Mouse (Mus musculus) E14TG2a.4 (cell line): ENCODE results near the gene Akr1c19.
A peak's percentile ranks its signal among the peaks of the same experiment; 100 is the strongest.
"Not testable (repeated sequence)": the region's sequence is repeated elsewhere in the genome, so short reads cannot be mapped to it uniquely, and the experiment has no call there.

Experiments
- H3K27me3 ChIP-seq: 2 replicates; pipeline ENCODE4 v1.6.1; 2014; ENCODE audit warnings: low read length, control low read depth; ENCODE audit not compliant: insufficient read depth
- H3K36me3 ChIP-seq: 2 replicates; pipeline ENCODE4 v1.6.1; 2014; ENCODE audit warnings: low read length, control low read depth; ENCODE audit not compliant: insufficient read depth
- H3K4me1 ChIP-seq: replicated peaks from 2 replicates; pipeline ENCODE4 v1.6.1; 2014; ENCODE audit warnings: low read depth, low read length, control low read depth
- H3K4me3 ChIP-seq: replicated peaks from 2 replicates; pipeline ENCODE4 v1.5.1; 2014; ENCODE audit warnings: mild to moderate bottlenecking, low read length
- H3K9me3 ChIP-seq: 2 replicates; pipeline ENCODE4 v1.6.1; 2014; ENCODE audit warnings: low read length, control low read depth
- CTCF ChIP-seq: conservative IDR thresholded peaks from 2 replicates; pipeline ENCODE4 v1.5.1; 2014; ENCODE audit warnings: low read length
- NANOG ChIP-seq: IDR thresholded peaks from 2 replicates; pipeline ENCODE4 v1.6.1; 2014; ENCODE audit warnings: borderline replicate concordance, low read length, mixed read lengths
- POU5F1 ChIP-seq: IDR thresholded peaks from 2 replicates; pipeline ENCODE4 v1.6.1; 2014; ENCODE audit warnings: low read length, borderline replicate concordance

The Akr1c19 gene

GRCm38 (mm10) chr13:4257349-4257748 is 28.8 kb downstream of the Akr1c19 start:
- TF ChIP-seq CTCF (no peak), POU5F1 (no peak), NANOG (no peak)
- no peaks in the 10 kb centered on the region for H3K9me3 ChIP-seq
- H3K27me3 ChIP-seq: peaks cover 4% of the 10 kb centered on the region; the same call in 1 of the 2 replicates
- no peaks in the 10 kb centered on the region for H3K4me1 ChIP-seq
- no peak overlapping the region for H3K4me3 ChIP-seq
- no peaks in the 10 kb centered on the region for H3K36me3 ChIP-seq

- no peaks in the 10 kb centered on the region for H3K9me3 ChIP-seq
- no peak overlapping the region for H3K4me3 ChIP-seq
- H3K36me3 ChIP-seq: no peaks in the 10 kb centered on the region
- H3K27me3 ChIP-seq: no peaks in the 10 kb centered on the region
- TF ChIP-seq NANOG: no peak
- TF ChIP-seq POU5F1: no peak
- TF ChIP-seq CTCF: no peak
- H3K4me1 ChIP-seq: no peaks in the 10 kb centered on the region
Measured at GRCm38 (mm10) chr13:4264612-4265011, 36.1 kb downstream of the Akr1c19 start.

GRCm38 (mm10) chr13:4265047-4265446 is 36.5 kb downstream of the Akr1c19 start:
- no peaks in the 10 kb centered on the region for H3K27me3 ChIP-seq
- H3K9me3 ChIP-seq: no peaks in the 10 kb centered on the region
- no peaks in the 10 kb centered on the region for H3K4me1 ChIP-seq
- H3K4me3 ChIP-seq: no peak overlapping the region
- no peaks in the 10 kb centered on the region for H3K36me3 ChIP-seq
- TF ChIP-seq POU5F1 (no peak), CTCF (no peak), NANOG (no peak)

GRCm38 (mm10) chr13:4265455-4265854 is 37.0 kb downstream of the Akr1c19 start:
- not testable (repeated sequence) for H3K9me3 ChIP-seq, H3K4me1 ChIP-seq, H3K27me3 ChIP-seq, H3K36me3 ChIP-seq, H3K4me3 ChIP-seq

- TF ChIP-seq NANOG (no peak), CTCF (no peak), POU5F1 (no peak)
- H3K4me3 ChIP-seq: no peak overlapping the region
Measured at GRCm38 (mm10) chr13:4270860-4271259, 42.4 kb downstream of the Akr1c19 start.

GRCm38 (mm10) chr13:4277526-4277925 is 49.0 kb downstream of the Akr1c19 start:
- Histone ChIP-seq H3K4me1 (no peaks in the 10 kb centered on the region), H3K36me3 (no peaks in the 10 kb centered on the region), H3K9me3 (no peaks in the 10 kb centered on the region), H3K27me3 (no peaks in the 10 kb centered on the region), H3K4me3 (no peak overlapping the region)
- TF ChIP-seq NANOG (no peak), POU5F1 (no peak), CTCF (no peak)

More at GRCm38 (mm10) chr13:4270860-4271259, 42.4 kb downstream of the Akr1c19 start:
- Histone ChIP-seq H3K27me3 (no peaks in the 10 kb centered on the region), H3K4me1 (no peaks in the 10 kb centered on the region), H3K9me3 (no peaks in the 10 kb centered on the region), H3K36me3 (no peaks in the 10 kb centered on the region)

- H3K36me3 ChIP-seq: no peaks in the 10 kb centered on the region
- H3K9me3 ChIP-seq: peaks cover 7% of the 10 kb centered on the region
- no peaks in the 10 kb centered on the region for H3K4me1 ChIP-seq
- no peak within 1 kb of the TSS for H3K4me3 ChIP-seq
- no peaks in the 10 kb centered on the region for H3K27me3 ChIP-seq
- no peak for TF ChIP-seq NANOG
- no peak for TF ChIP-seq CTCF
- TF ChIP-seq POU5F1: no peak
Measured at GRCm38 (mm10) chr13:4279284-4279683, 50.8 kb downstream of the Akr1c19 start, which contains the start of gene Akr1c12. Akr1c12 (minus strand) TSS chr13:4279433.

GRCm38 (mm10) chr13:4281471-4282412 is 53.2 kb downstream of the Akr1c19 start:
- Histone ChIP-seq H3K27me3 (no peaks in the 10 kb centered on the region), H3K4me3 (no peak overlapping the region), H3K4me1 (no peaks in the 10 kb centered on the region), H3K9me3 (peaks cover 7% of the 10 kb centered on the region), H3K36me3 (no peaks in the 10 kb centered on the region)
- TF ChIP-seq CTCF (peak; percentile 37), NANOG (no peak)

GRCm38 (mm10) chr13:4296991-4297390 is 68.5 kb downstream of the Akr1c19 start:
- Histone ChIP-seq H3K4me3 (no peak overlapping the region), H3K36me3 (no peaks in the 10 kb centered on the region), H3K4me1 (no peaks in the 10 kb centered on the region), H3K9me3 (peaks cover 31% of the 10 kb centered on the region), H3K27me3 (no peaks in the 10 kb centered on the region)
- TF ChIP-seq CTCF (no peak), POU5F1 (no peak), NANOG (no peak)
